Mouse (Mus musculus): ENCODE data around the gene Smchd1. TPM values are rescaled to one million over a fixed set of nuclear protein-coding genes. Genes with fewer than 3 reads are reported as not detected.

Smchd1 gene
- polyA plus RNA-seq, 1 experiment from 2014 or later: 21.5 TPM

- H3K4me1 ChIP-seq (replicated peaks; ENCODE audit: control insufficient read depth, insufficient read depth): no peaks in the 10 kb centered on the region
- no peaks in the 10 kb centered on the region for H3K9me3 ChIP-seq (ENCODE audit: control insufficient read depth, low read length)
- no peaks in the 10 kb centered on the region for H3K36me3 ChIP-seq (ENCODE audit: control insufficient read depth, insufficient read depth, low read length)
- no peak overlapping the region for H3K4me3 ChIP-seq (ENCODE audit: low read depth, low read length)
- no peak for DNase-seq (ENCODE audit: low spot score)
- no peak for ATAC-seq (ENCODE audit: low FRiP score, low TSS enrichment)
- H3K4me2 ChIP-seq (replicated peaks; ENCODE audit: low read depth): no peak overlapping the region
- WGBS: 85% methylated on average over 4 of the region's 4 CpGs
- H3K27ac ChIP-seq (replicated peaks): no peak overlapping the region
- TF ChIP-seq CTCF (IDR thresholded peaks at IDR 0.05; ENCODE audit: low read depth) (no peak), EP300 (optimal IDR thresholded peaks at IDR 0.05) (no peak)
- no peaks in the 10 kb centered on the region for H3K27me3 ChIP-seq (ENCODE audit: control insufficient read depth, insufficient read depth, low read length)
- no peak overlapping the region for H3K9ac ChIP-seq (ENCODE audit: low read length)
Observed at GRCm38 (mm10) chr17:71317571-71317970, 157.6 kb downstream of the Smchd1 start.

- no peak overlapping the region for H3K27ac ChIP-seq (replicated peaks)
- DNase-seq (ENCODE audit: low spot score): no peak
- no peaks in the 10 kb centered on the region for H3K36me3 ChIP-seq (ENCODE audit: control insufficient read depth, insufficient read depth, low read length)
- no peak overlapping the region for H3K4me3 ChIP-seq (ENCODE audit: low read depth, low read length)
- TF ChIP-seq EP300 (optimal IDR thresholded peaks at IDR 0.05) (no peak), CTCF (IDR thresholded peaks at IDR 0.05; ENCODE audit: low read depth) (no peak)
- 0 out of 2 replicates have a peak, but pooled peaks cover 3% of the 10 kb centered on the region for H3K27me3 ChIP-seq (ENCODE audit: control insufficient read depth, insufficient read depth, low read length)
- no peaks in the 10 kb centered on the region for H3K4me1 ChIP-seq (replicated peaks; ENCODE audit: control insufficient read depth, insufficient read depth)
- WGBS: 68% methylated on average over 4 of the region's 4 CpGs
- ATAC-seq (ENCODE audit: low FRiP score, low TSS enrichment): no peak
- no peak overlapping the region for H3K9ac ChIP-seq (ENCODE audit: low read length)
- no peaks in the 10 kb centered on the region for H3K9me3 ChIP-seq (ENCODE audit: control insufficient read depth, low read length)
- no peak overlapping the region for H3K4me2 ChIP-seq (replicated peaks; ENCODE audit: low read depth)
Observed at GRCm38 (mm10) chr17:71314315-71314714, 160.8 kb downstream of the Smchd1 start.

- ATAC-seq (ENCODE audit: low FRiP score, low TSS enrichment): 0 out of 2 replicates have a peak, but pooled peaks have one; percentile 24
- H3K4me1 ChIP-seq (replicated peaks; ENCODE audit: control insufficient read depth, insufficient read depth): no peaks in the 10 kb centered on the region
- H3K4me3 ChIP-seq (ENCODE audit: low read depth, low read length): peak within 1 kb of the TSS; percentile 54
- H3K36me3 ChIP-seq (ENCODE audit: control insufficient read depth, insufficient read depth, low read length): no peaks in the 10 kb centered on the region
- peak; percentile 64 for TF ChIP-seq CTCF (IDR thresholded peaks at IDR 0.05; ENCODE audit: low read depth)
- TF ChIP-seq EP300 (optimal IDR thresholded peaks at IDR 0.05): no peak
- H3K27me3 ChIP-seq (ENCODE audit: control insufficient read depth, insufficient read depth, low read length): 0 out of 2 replicates have a peak, but pooled peaks cover 3% of the 10 kb centered on the region
- WGBS: 6% methylated on average over 20 of the region's 20 CpGs
- DNase-seq (ENCODE audit: low spot score): no peak
- no peaks in the 10 kb centered on the region for H3K9me3 ChIP-seq (ENCODE audit: control insufficient read depth, low read length)
- H3K27ac ChIP-seq (replicated peaks): no peak within 1 kb of the TSS
- peak within 1 kb of the TSS; percentile 58 for H3K9ac ChIP-seq (ENCODE audit: low read length)
- peak within 1 kb of the TSS; percentile 97 for H3K4me2 ChIP-seq (replicated peaks; ENCODE audit: low read depth)
Observed at GRCm38 (mm10) chr17:71311340-71312171, 163.6 kb downstream of the Smchd1 start, which contains the start of gene Emilin2. TSS of gene Emilin2 (minus strand) at chr17:71311978.

GRCm38 (mm10) chr17:71310486-71311339 lies 164.4 kb downstream of the Smchd1 start:
- peak overlapping the region; percentile 97 for H3K4me2 ChIP-seq (replicated peaks; ENCODE audit: low read depth)
- WGBS: under 1% methylated on average over 63 of the region's 67 CpGs
- H3K4me3 ChIP-seq (ENCODE audit: low read depth, low read length): peak overlapping the region; percentile 54
- ATAC-seq (ENCODE audit: low FRiP score, low TSS enrichment) (peak; percentile 72), DNase-seq (ENCODE audit: low spot score) (peak; percentile 33)
- H3K27me3 ChIP-seq (ENCODE audit: control insufficient read depth, insufficient read depth, low read length): 0 out of 2 replicates have a peak, but pooled peaks cover 3% of the 10 kb centered on the region
- no peaks in the 10 kb centered on the region for H3K9me3 ChIP-seq (ENCODE audit: control insufficient read depth, low read length)
- H3K36me3 ChIP-seq (ENCODE audit: control insufficient read depth, insufficient read depth, low read length): no peaks in the 10 kb centered on the region
- no peaks in the 10 kb centered on the region for H3K4me1 ChIP-seq (replicated peaks; ENCODE audit: control insufficient read depth, insufficient read depth)
- TF ChIP-seq EP300 (optimal IDR thresholded peaks at IDR 0.05) (no peak), CTCF (IDR thresholded peaks at IDR 0.05; ENCODE audit: low read depth) (no peak)
- no peak overlapping the region for H3K27ac ChIP-seq (replicated peaks)
- H3K9ac ChIP-seq (ENCODE audit: low read length): peak overlapping the region; percentile 58

- DNase-seq (ENCODE audit: low spot score) (peak; percentile 26), ATAC-seq (ENCODE audit: low FRiP score, low TSS enrichment) (no peak)
- Histone ChIP-seq H3K9me3 (ENCODE audit: control insufficient read depth, low read length) (no peaks in the 10 kb centered on the region), H3K9ac (ENCODE audit: low read length) (peak overlapping the region; percentile 58), H3K4me3 (ENCODE audit: low read depth, low read length) (peak overlapping the region; percentile 54), H3K36me3 (ENCODE audit: control insufficient read depth, insufficient read depth, low read length) (no peaks in the 10 kb centered on the region), H3K27me3 (ENCODE audit: control insufficient read depth, insufficient read depth, low read length) (0 out of 2 replicates have a peak, but pooled peaks cover 3% of the 10 kb centered on the region), H3K27ac (replicated peaks) (no peak overlapping the region), H3K4me2 (replicated peaks; ENCODE audit: low read depth) (peak overlapping the region; percentile 97), H3K4me1 (replicated peaks; ENCODE audit: control insufficient read depth, insufficient read depth) (no peaks in the 10 kb centered on the region)
- TF ChIP-seq EP300 (optimal IDR thresholded peaks at IDR 0.05) (no peak), CTCF (IDR thresholded peaks at IDR 0.05; ENCODE audit: low read depth) (no peak)
- 13% methylated on average over 23 of the region's 23 CpGs for WGBS
Observed at GRCm38 (mm10) chr17:71309711-71310485, 165.2 kb downstream of the Smchd1 start.

Measured in stomach, postnatal 0 days (tissue).